Mouse (Mus musculus): Measurements from ENCODE around the gene Dctn5. TPM values are rescaled to one million over a fixed set of nuclear protein-coding genes. Genes with fewer than 3 reads are reported as not detected.

Gene Dctn5
- polyA plus RNA-seq, 1 experiment from 2014 or later = 108 TPM

Other genes with a start within 250 kb of the Dctn5 start
- gene Cog7, start 151.3 kb upstream of the Dctn5 start, polyA plus RNA-seq (2016; fragmentation: Nextera tagmentation; extraction: Ambion mirVana) = 25.2 and 25.6 TPM in 2 replicates
- gene Gga2, start 111.8 kb upstream of the Dctn5 start, polyA plus RNA-seq (2016; fragmentation: Nextera tagmentation; extraction: Ambion mirVana) = 160 and 166 TPM in 2 replicates
- gene Ubfd1, start 65.9 kb upstream of the Dctn5 start, polyA plus RNA-seq (2016; fragmentation: Nextera tagmentation; extraction: Ambion mirVana) = 94.6 and 100.0 TPM in 2 replicates
- 15.9 and 16.1 TPM in 2 replicates for gene Ears2, start 65.8 kb upstream of the Dctn5 start, polyA plus RNA-seq (2016; fragmentation: Nextera tagmentation; extraction: Ambion mirVana)
- gene Ndufab1, start 31.2 kb upstream of the Dctn5 start, polyA plus RNA-seq (2016; fragmentation: Nextera tagmentation; extraction: Ambion mirVana) = 666 and 716 TPM in 2 replicates
- 21.8 and 22.7 TPM in 2 replicates for gene Palb2, start 56 bp upstream of the Dctn5 start, polyA plus RNA-seq (2016; fragmentation: Nextera tagmentation; extraction: Ambion mirVana)
- gene Plk1, start 26.4 kb downstream of the Dctn5 start, polyA plus RNA-seq (2016; fragmentation: Nextera tagmentation; extraction: Ambion mirVana) = 160 and 161 TPM in 2 replicates
- 0.14 TPM in 1 of 2 replicates, not detected in the other for gene Ern2, start 53.2 kb downstream of the Dctn5 start, polyA plus RNA-seq (2016; fragmentation: Nextera tagmentation; extraction: Ambion mirVana)
- gene Chp2, start 86.5 kb downstream of the Dctn5 start, polyA plus RNA-seq (2016; fragmentation: Nextera tagmentation; extraction: Ambion mirVana) = not detected in 2 replicates
- 4.7 and 6.7 TPM in 2 replicates for gene Prkcb, start 155.7 kb downstream of the Dctn5 start, polyA plus RNA-seq (2016; fragmentation: Nextera tagmentation; extraction: Ambion mirVana)

Measured in limb, embryonic 12.5 days (tissue).